Mouse (Mus musculus) liver, postnatal 0 days (tissue): ENCODE results near the gene Nectin2. TPM values are rescaled to one million over a fixed set of nuclear protein-coding genes. Genes with fewer than 3 reads are reported as not detected.

Experiments
- ATAC-seq: fragments of 200-750 bp; cut with Nextera tagmentation; 2 replicates; pipeline ENCODE4 v1.8.0; 2017; ENCODE audit warnings: mild to moderate bottlenecking, moderate library complexity
- DNase-seq: peaks from one replicate; pipeline ENCODE4 v3.0.0-alpha.2; 2016
- H3K27ac ChIP-seq: fragments of 300-500 bp; sonication (generic); 2 replicates; pipeline ENCODE4 v1.5.1; 2014; ENCODE audit warnings: antibody characterized with exemption, moderate library complexity, mild to moderate bottlenecking, low read depth
- H3K27me3 ChIP-seq: fragments of 300-500 bp; sonication (generic); 2 replicates; pipeline ENCODE4 v1.6.1; 2014; ENCODE audit warnings: low read length, control low read depth, mixed read lengths; ENCODE audit not compliant: insufficient read depth
- H3K36me3 ChIP-seq: fragments of 300-500 bp; sonication (generic); replicated peaks from 2 replicates; pipeline ENCODE4 v1.6.1; 2014; ENCODE audit warnings: mild to moderate bottlenecking, control low read depth, low read length, moderate library complexity, mixed read lengths; ENCODE audit not compliant: insufficient read depth
- H3K4me1 ChIP-seq: fragments of 300-500 bp; sonication (generic); 2 replicates; pipeline ENCODE4 v1.6.1; 2014; ENCODE audit warnings: antibody characterized with exemption, mild to moderate bottlenecking, control low read depth; ENCODE audit not compliant: insufficient read depth
- H3K4me2 ChIP-seq: fragments of 300-500 bp; sonication (generic); 2 replicates; pipeline ENCODE4 v1.6.1; 2014; ENCODE audit warnings: low read depth, mild to moderate bottlenecking, low read length, moderate library complexity, mixed read lengths
- H3K4me3 ChIP-seq: fragments of 300-500 bp; sonication (generic); 2 replicates; pipeline ENCODE4 v1.5.1; 2014; ENCODE audit warnings: low read depth, low read length
- H3K9ac ChIP-seq: fragments of 300-500 bp; sonication (generic); replicated peaks from 2 replicates; pipeline ENCODE4 v1.6.1; 2014; ENCODE audit warnings: mild to moderate bottlenecking, moderate library complexity
- H3K9me3 ChIP-seq: fragments of 300-500 bp; sonication (generic); 2 replicates; pipeline ENCODE4 v1.6.1; 2016; ENCODE audit warnings: mild to moderate bottlenecking, control low read depth, low read length, mixed read lengths
- CTCF ChIP-seq: sonication (generic); IDR thresholded peaks from 2 replicates; pipeline ENCODE4 v1.5.1; 2016; ENCODE audit warnings: antibody characterized with exemption, low read depth
- EP300 ChIP-seq: IDR thresholded peaks from 2 replicates; pipeline ENCODE4 v1.6.1; 2016; ENCODE audit warnings: antibody characterized with exemption, low read depth, mild to moderate bottlenecking
- WGBS: fragments of 180-500 bp; shearing (Covaris S2); extraction: QIAGEN DNeasy Blood & Tissue Kit; methylation state at CpG from one replicate; pipeline ENCODE4 v1.1.7; 2014; ENCODE audit not compliant: insufficient replicate concordance; 5-methylcytosine and 5-hydroxymethylcytosine counted together
- polyA plus RNA-seq: library from polyadenylated mRNA; unstranded; fragments of >200 nt; fragmentation: Nextera tagmentation; extraction: Ambion mirVana; gene quantifications from 2 replicates; pipeline ENCODE4 v1.2.1, GENCODE M21; 2015

The Nectin2 gene
- polyA plus RNA-seq, 1 experiment from 2014 or later = 51.0 TPM

GRCm38 (mm10) chr7:19769434-19770374 is 19.4 kb upstream of the Nectin2 start:
- ATAC-seq = peak; percentile 31; the same call in 1 of the 2 replicates
- Histone ChIP-seq H3K4me2 (peak overlapping the region; percentile 80), H3K9me3 (no peaks in the 10 kb centered on the region), H3K4me3 (peak overlapping the region; percentile 46), H3K4me1 (peaks cover 18% of the 10 kb centered on the region), H3K27me3 (peaks cover 20% of the 10 kb centered on the region), H3K36me3 (no peaks in the 10 kb centered on the region), H3K9ac (peak overlapping the region; percentile 58), H3K27ac (no peak overlapping the region)
- 15% methylated on average over 16 of the region's 16 CpGs for WGBS
- no peak for DNase-seq
- TF ChIP-seq EP300 = no peak
- no peak for TF ChIP-seq CTCF

DNA sequence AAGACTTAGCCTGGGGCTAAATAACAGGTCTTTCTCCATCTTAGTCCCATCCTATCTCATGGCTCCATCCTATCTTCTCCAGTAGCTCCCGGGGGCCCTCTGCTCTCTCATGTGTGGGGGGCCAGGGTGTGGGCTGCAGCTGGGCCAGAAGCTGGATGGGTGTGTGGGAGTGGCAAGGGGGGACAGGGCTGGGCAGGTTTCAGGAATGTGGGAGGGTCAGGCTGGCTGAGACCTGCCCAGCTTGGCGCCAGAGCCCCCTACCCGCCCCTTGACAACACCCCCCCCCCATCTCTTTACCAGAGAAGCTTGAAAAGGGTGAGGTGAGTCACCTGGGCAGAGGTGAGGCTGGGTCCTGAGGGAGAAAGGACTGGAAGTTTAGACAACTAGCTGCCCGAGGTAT is 18.7 kb upstream of the Nectin2 start:
- Histone ChIP-seq H3K9ac (no peak overlapping the region), H3K27me3 (peaks cover 20% of the 10 kb centered on the region), H3K27ac (no peak overlapping the region), H3K4me3 (no peak overlapping the region), H3K4me1 (peaks cover 18% of the 10 kb centered on the region), H3K36me3 (no peaks in the 10 kb centered on the region), H3K4me2 (no peak overlapping the region), H3K9me3 (no peaks in the 10 kb centered on the region)
- TF ChIP-seq EP300 (no peak), CTCF (no peak)
- no peak for DNase-seq
- 31% methylated on average over 4 of the region's 4 CpGs for WGBS
- ATAC-seq = no peak

DNA sequence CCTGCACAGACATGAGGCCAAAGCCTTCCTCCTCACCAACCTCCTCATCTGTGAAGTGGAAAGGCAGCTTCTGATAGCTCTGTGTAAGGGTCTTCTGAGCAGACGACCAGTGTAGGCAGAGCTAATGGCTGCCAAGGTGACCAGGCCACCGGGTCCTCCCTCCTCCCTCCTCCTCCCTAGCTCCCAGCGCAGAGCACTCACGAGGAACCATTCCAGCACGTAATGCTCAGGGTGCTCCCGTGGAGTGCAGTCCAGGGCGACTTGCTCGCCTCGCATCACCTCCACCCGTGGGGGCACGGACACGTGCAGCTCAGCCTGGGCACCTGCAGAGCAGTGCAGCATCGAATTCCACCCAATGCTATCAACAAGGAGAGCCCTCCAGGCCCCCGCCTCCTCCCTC is 18.0 kb upstream of the Nectin2 start:
- peaks cover 20% of the 10 kb centered on the region for H3K27me3 ChIP-seq
- no peak overlapping the region for H3K27ac ChIP-seq
- H3K4me3 ChIP-seq = no peak overlapping the region
- peaks cover 18% of the 10 kb centered on the region for H3K4me1 ChIP-seq
- H3K4me2 ChIP-seq = no peak overlapping the region
- no peaks in the 10 kb centered on the region for H3K36me3 ChIP-seq
- 75% methylated on average over 14 of the region's 14 CpGs for WGBS
- H3K9me3 ChIP-seq = no peaks in the 10 kb centered on the region
- TF ChIP-seq EP300 = no peak
- no peak for TF ChIP-seq CTCF
- no peak overlapping the region for H3K9ac ChIP-seq
- no peak for DNase-seq
- no peak for ATAC-seq

- DNase-seq (no peak), ATAC-seq (no peak)
- Histone ChIP-seq H3K9me3 (no peaks in the 10 kb centered on the region), H3K4me1 (peaks cover 1% of the 10 kb centered on the region), H3K27me3 (peaks cover 3% of the 10 kb centered on the region), H3K4me2 (no peak overlapping the region), H3K9ac (no peak overlapping the region), H3K27ac (no peak overlapping the region), H3K4me3 (no peak overlapping the region), H3K36me3 (no peaks in the 10 kb centered on the region)
- 77% methylated on average over 8 of the region's 9 CpGs for WGBS
- TF ChIP-seq CTCF = no peak
- TF ChIP-seq EP300 = no peak
These were observed 14.3 kb upstream of the Nectin2 start for GRCm38 (mm10) chr7:19764581-19764980.

GRCm38 (mm10) chr7:19763829-19764477 is 13.7 kb upstream of the Nectin2 start:
- Histone ChIP-seq H3K9ac (no peak overlapping the region), H3K27me3 (no peaks in the 10 kb centered on the region), H3K36me3 (no peaks in the 10 kb centered on the region), H3K9me3 (no peaks in the 10 kb centered on the region), H3K4me1 (no peaks in the 10 kb centered on the region; the same call in 1 of the 2 replicates), H3K4me2 (no peak overlapping the region), H3K4me3 (no peak overlapping the region), H3K27ac (no peak overlapping the region)
- no peak for ATAC-seq
- WGBS = 75% methylated on average over 12 of the region's 13 CpGs
- TF ChIP-seq EP300 (no peak), CTCF (no peak)
- no peak for DNase-seq

DNA sequence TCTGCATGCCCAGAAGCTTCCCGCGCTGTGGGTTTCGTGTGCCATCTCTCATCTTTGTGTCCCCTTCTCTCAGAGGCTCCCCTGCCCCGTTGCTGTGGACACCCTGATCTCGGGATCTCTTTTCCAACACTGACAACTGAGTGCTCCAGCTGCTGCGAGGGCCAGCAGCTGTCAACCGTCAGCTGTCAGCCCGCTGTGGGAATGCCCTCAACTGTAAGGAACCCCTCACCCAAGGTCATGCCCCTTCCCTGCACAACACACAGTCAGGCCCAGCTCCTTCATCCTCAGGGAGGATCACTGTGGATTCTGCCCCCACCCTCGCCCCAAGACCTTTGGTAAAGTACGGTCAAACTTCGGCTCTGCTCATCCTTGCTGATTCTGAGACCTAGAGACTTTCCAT is 12.0 kb upstream of the Nectin2 start:
- H3K27me3 ChIP-seq = no peaks in the 10 kb centered on the region
- H3K4me3 ChIP-seq = no peak overlapping the region
- H3K4me1 ChIP-seq = no peaks in the 10 kb centered on the region; the same call in 1 of the 2 replicates
- no peak overlapping the region for H3K9ac ChIP-seq
- H3K9me3 ChIP-seq = no peaks in the 10 kb centered on the region
- no peak overlapping the region for H3K27ac ChIP-seq
- 79% methylated on average over 11 of the region's 11 CpGs for WGBS
- no peak overlapping the region for H3K4me2 ChIP-seq
- H3K36me3 ChIP-seq = no peaks in the 10 kb centered on the region
- TF ChIP-seq CTCF = no peak
- TF ChIP-seq EP300 = no peak
- DNase-seq (no peak), ATAC-seq (no peak)
